Mouse (Mus musculus): ENCODE measurements around the gene Tdrd9. TPM values are rescaled to one million over a fixed set of nuclear protein-coding genes. Genes with fewer than 3 reads are reported as not detected.

Tdrd9 gene
- polyA plus RNA-seq, 1 experiment from 2014 or later: 0.98 TPM

DNA sequence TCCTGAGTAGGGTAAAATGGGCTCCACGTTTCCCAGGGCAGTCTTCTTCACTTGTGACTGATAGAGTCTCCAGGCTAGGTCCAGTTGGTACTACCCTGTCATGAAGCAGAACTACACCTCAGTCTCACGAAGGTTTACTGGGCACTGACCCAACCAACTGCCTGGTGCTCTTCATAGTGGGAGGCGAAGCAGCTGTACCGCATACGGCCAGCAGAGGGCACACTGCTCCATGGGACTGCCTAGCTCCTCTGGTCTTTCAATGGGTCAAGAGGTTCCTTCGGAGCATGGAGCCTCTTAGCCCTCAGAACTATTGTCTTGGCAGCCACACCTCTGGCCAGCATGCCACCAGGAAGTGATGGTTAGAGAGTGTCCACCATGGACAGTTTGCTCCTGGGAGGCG is 142.4 kb downstream of the Tdrd9 start:
- no peak for ATAC-seq (ENCODE audit: low FRiP score, low read depth)
- Histone ChIP-seq H3K27ac (no peak overlapping the region), H3K4me3 (no peak overlapping the region), H3K4me1 (0 out of 2 replicates have a peak, but pooled peaks cover 13% of the 10 kb centered on the region), H3K27me3 (no peaks in the 10 kb centered on the region), H3K9me3 (no peaks in the 10 kb centered on the region), H3K4me2 (replicated peaks) (no peak overlapping the region), H3K36me3 (no peaks in the 10 kb centered on the region), H3K9ac (no peak overlapping the region)
- WGBS: 10% methylated on average over 7 of the region's 7 CpGs

GRCm38 (mm10) chr12:112117006-112117405 is 145.6 kb downstream of the Tdrd9 start:
- no peak for ATAC-seq (ENCODE audit: low FRiP score, low read depth)
- no peaks in the 10 kb centered on the region for H3K27me3 ChIP-seq
- no peaks in the 10 kb centered on the region for H3K9me3 ChIP-seq
- H3K9ac ChIP-seq: no peak overlapping the region
- H3K4me1 ChIP-seq: 0 out of 2 replicates have a peak, but pooled peaks cover 13% of the 10 kb centered on the region
- 89% methylated on average over 5 of the region's 5 CpGs for WGBS
- H3K4me3 ChIP-seq: no peak overlapping the region
- H3K4me2 ChIP-seq (replicated peaks): no peak overlapping the region
- H3K36me3 ChIP-seq: no peaks in the 10 kb centered on the region
- no peak overlapping the region for H3K27ac ChIP-seq

DNA sequence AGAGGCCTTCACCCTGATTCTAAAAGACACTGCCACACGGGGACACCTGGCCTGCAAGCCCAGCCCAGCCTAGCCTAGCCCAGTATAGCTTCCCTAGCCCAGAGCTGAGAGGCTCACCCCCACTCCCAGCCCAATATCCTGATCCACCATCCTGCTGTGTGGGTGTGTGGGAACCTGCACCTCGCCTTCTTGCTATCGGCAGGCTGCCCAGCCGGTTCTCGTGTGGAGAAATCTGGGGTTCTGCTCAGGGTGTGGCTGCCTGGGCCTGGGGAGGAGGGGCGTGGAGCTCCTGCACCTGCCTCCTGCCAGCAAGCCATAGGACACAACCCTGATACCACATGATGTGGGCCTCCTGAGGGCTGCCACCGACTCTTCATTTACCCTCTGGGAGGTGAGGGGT is 146.3 kb downstream of the Tdrd9 start:
- H3K36me3 ChIP-seq: no peaks in the 10 kb centered on the region
- H3K27me3 ChIP-seq: no peaks in the 10 kb centered on the region
- ATAC-seq (ENCODE audit: low FRiP score, low read depth): no peak
- 0 out of 2 replicates have a peak, but pooled peaks cover 10% of the 10 kb centered on the region for H3K4me1 ChIP-seq
- no peak overlapping the region for H3K9ac ChIP-seq
- H3K9me3 ChIP-seq: no peaks in the 10 kb centered on the region
- no peak overlapping the region for H3K4me2 ChIP-seq (replicated peaks)
- no peak overlapping the region for H3K27ac ChIP-seq
- H3K4me3 ChIP-seq: no peak overlapping the region
- 77% methylated on average over 7 of the region's 7 CpGs for WGBS

Small RNA genes within 50 kb of the gene (microRNA-seq; reads per million reads assigned to microRNA genes)
- not detected for gene Mir3073a
- gene Mir3073b: not detected

Other genes with a start within 250 kb of the Tdrd9 start
- 112 and 113 TPM in 2 replicates for gene Klc1, start 212.7 kb upstream of the Tdrd9 start, polyA plus RNA-seq (2015; fragmentation: Nextera tagmentation; extraction: Ambion mirVana)
- 7.2 and 11.0 TPM in 2 replicates for gene Xrcc3, start 157.7 kb upstream of the Tdrd9 start, polyA plus RNA-seq (2015; fragmentation: Nextera tagmentation; extraction: Ambion mirVana)
- gene Zfyve21, start 157.4 kb upstream of the Tdrd9 start, polyA plus RNA-seq (2015; fragmentation: Nextera tagmentation; extraction: Ambion mirVana): 105 and 111 TPM in 2 replicates
- 12.0 and 13.2 TPM in 2 replicates for gene Ppp1r13b, start 63.4 kb upstream of the Tdrd9 start, polyA plus RNA-seq (2015; fragmentation: Nextera tagmentation; extraction: Ambion mirVana)
- 622 and 628 TPM in 2 replicates for gene Atp5mpl, start 4.6 kb upstream of the Tdrd9 start, polyA plus RNA-seq (2015; fragmentation: Nextera tagmentation; extraction: Ambion mirVana)
- gene Rd3l, start 9.8 kb downstream of the Tdrd9 start, polyA plus RNA-seq (2015; fragmentation: Nextera tagmentation; extraction: Ambion mirVana): not detected in 2 replicates
- gene Aspg, start 135.1 kb downstream of the Tdrd9 start, polyA plus RNA-seq (2015; fragmentation: Nextera tagmentation; extraction: Ambion mirVana): 1.5 and 2.1 TPM in 2 replicates
- gene Kif26a, start 174.6 kb downstream of the Tdrd9 start, polyA plus RNA-seq (2015; fragmentation: Nextera tagmentation; extraction: Ambion mirVana): 5.7 and 6.4 TPM in 2 replicates